Mouse (Mus musculus) layer of hippocampus, adult 2 months (tissue): ENCODE data around the gene Slc7a15. TPM values are rescaled to one million over a fixed set of nuclear protein-coding genes. Genes with fewer than 3 reads are reported as not detected.
"Not testable (repeated sequence)": the region's sequence is repeated elsewhere in the genome, so short reads cannot be mapped to it uniquely, and the experiment has no call there.

ENCODE experiments used
- DNase-seq, 2 experiments: peaks; one replicate each; pipeline ENCODE4 v3.0.0; 2022; ENCODE audit warnings: low spot score in 2 of 2
- H3K27ac ChIP-seq: fragments of 200-600 bp; 2 replicates; pipeline ENCODE4 v1.8.1; 2022
- H3K4me3 ChIP-seq: fragments of 200-600 bp; 2 replicates; pipeline ENCODE4 v1.8.1; 2022; ENCODE audit warnings: mild to moderate bottlenecking
- CTCF ChIP-seq: fragments of 200-600 bp; conservative IDR thresholded peaks from 2 replicates; pipeline ENCODE4 v1.8.1; 2022; ENCODE audit warnings: antibody characterized with exemption, mild to moderate bottlenecking, moderate library complexity
- long read RNA-seq, 2 experiments: library from polyadenylated mRNA; stranded (forward); transcript quantifications; one replicate each; pipeline ENCODE4 v2.0.0; 2021; ENCODE audit warnings: borderline mapping rate in 2 of 2
- total RNA-seq, 2 experiments: library from RNA; stranded (reverse); gene quantifications; 2 replicates each; pipeline ENCODE4 v1.2.3; 2021

The Slc7a15 gene
- total RNA-seq = not detected
- long read RNA-seq, experiment 1 = 0 reads
- long read RNA-seq, experiment 2 = 0 reads

DNA sequence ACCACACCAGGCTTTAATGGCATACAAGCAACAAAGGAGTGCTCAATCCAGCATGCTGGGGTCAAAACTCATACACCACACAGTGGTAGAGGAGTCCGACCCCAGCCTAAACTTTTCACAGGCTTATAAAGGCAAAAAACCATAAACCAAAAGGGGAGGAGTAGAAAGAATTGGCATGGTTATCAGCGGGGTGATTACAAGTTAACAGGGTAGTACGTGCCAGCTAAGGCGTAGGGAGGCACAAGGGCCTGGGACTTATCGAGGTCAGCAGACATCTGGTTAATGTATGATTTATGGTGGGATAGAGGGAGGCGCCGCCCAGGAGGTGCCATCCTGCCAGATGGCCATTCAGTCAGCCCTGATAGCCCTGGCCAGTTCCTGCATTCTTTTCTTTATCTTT lies at the start of gene Slc7a15:
Gene Slc7a15 (minus strand): TSS at position 101 of the 400 bp plus-strand sequence.
- H3K27ac ChIP-seq, H3K4me3 ChIP-seq, DNase-seq: not testable (repeated sequence)

- H3K27ac ChIP-seq, H3K4me3 ChIP-seq: not testable (repeated sequence)
Measured at GRCm38 (mm10) chr12:8648211-8648610, 49.3 kb upstream of the Slc7a15 start.

DNA sequence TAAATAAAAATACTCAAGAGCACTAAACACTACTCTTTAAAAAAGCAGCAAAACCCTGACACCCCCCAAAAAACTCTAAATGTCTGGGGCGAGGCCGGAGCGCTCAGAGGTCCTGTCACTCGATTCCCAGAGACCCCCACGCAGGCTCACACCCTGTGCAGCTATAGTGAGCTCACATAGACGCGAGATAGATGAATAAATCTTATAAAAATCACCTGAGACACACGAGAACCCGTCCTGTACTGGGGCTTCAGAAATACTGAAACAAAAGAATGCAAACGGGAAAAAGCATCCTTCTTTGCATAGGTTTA lies 42.5 kb upstream of the Slc7a15 start:
- peak overlapping the region; percentile 100 for H3K27ac ChIP-seq
- no peak for DNase-seq
- H3K4me3 ChIP-seq = peak overlapping the region; percentile 99
- TF ChIP-seq CTCF = no peak

More at GRCm38 (mm10) chr12:8648211-8648610, 49.3 kb upstream of the Slc7a15 start:
- DNase-seq = not testable (repeated sequence)

GRCm38 (mm10) chr12:8640711-8641424 lies 42.0 kb upstream of the Slc7a15 start:
- Histone ChIP-seq H3K27ac (peak overlapping the region; percentile 100), H3K4me3 (peak overlapping the region; percentile 99)
- DNase-seq = peak; percentile 97 to 99
- peak; percentile 37 for TF ChIP-seq CTCF

DNA sequence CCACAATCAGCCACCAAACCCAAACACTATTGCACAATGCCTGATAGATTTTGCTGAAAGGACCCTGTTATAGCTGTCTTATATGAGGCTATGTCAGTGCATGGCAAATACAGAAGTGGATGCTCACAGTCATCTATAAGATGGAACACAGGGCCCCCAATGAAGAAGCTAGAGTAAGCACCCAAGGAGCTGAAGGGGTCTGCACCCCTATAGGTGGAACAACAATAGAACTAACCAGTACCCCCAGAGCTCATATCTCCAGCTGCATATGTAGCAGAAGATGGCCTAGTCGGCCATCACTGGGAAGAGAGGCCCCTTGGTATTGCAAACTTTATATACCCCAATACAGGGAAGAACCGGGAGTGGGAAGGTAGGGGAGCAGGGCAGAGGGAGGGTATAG lies 41.3 kb upstream of the Slc7a15 start:
- DNase-seq = not testable (repeated sequence)
- peak overlapping the region; percentile 100 for H3K27ac ChIP-seq
- peak overlapping the region; percentile 99 for H3K4me3 ChIP-seq

- not testable (repeated sequence) for H3K27ac ChIP-seq, H3K4me3 ChIP-seq
- DNase-seq = peak; percentile 59 to 83
- peak; percentile 83 for TF ChIP-seq CTCF
Measured at GRCm38 (mm10) chr12:8638411-8639087, 39.7 kb upstream of the Slc7a15 start.

DNA sequence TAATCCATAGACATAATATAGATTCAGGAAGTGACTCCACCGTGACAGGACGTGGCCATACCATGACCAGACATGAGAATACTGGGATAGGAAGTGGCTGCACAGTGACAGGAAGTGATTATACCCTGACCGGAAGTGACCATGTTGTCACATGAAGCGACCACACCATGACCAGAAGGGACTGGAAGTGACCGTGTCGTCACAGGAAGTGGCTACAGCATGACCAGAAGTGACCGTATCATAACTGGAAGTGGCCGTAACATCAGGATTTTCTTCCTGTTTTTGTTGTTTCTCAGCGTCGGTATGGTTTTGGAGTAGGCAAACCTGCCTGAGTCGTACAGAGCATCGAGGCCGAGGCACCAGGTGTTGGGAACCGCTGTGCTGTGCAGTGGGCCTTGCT lies 38.1 kb upstream of the Slc7a15 start:
- DNase-seq = no peak
- no peak overlapping the region for H3K4me3 ChIP-seq
- TF ChIP-seq CTCF = no peak
- no peak overlapping the region for H3K27ac ChIP-seq

- H3K27ac ChIP-seq = no peak overlapping the region
- DNase-seq = no peak
- no peak overlapping the region for H3K4me3 ChIP-seq
- no peak for TF ChIP-seq CTCF
Measured at GRCm38 (mm10) chr12:8635546-8635945, 36.7 kb upstream of the Slc7a15 start.

DNA sequence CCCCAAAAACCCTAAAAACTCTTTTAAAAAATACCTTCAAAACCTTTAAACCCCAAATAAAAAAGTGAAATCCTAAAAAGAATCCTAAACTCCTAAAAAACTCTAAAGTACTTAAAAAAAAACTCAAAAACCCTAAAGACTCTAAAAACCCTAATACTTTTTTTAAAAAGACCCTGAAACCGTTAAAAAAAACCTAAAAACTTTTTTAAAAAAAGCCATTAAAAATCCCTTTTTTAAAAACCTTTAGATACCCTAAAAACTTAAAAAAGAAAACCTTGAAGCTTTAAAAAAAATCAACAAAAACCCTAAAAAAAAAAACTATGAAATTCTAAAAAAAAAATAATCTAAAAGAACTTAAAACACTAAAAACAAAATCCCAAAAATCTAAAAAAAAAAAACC lies 35.4 kb upstream of the Slc7a15 start:
- H3K4me3 ChIP-seq = no peak overlapping the region
- TF ChIP-seq CTCF = no peak
- DNase-seq = no peak
- no peak overlapping the region for H3K27ac ChIP-seq

- DNase-seq = no peak
- TF ChIP-seq CTCF = no peak
- no peak overlapping the region for H3K4me3 ChIP-seq
- H3K27ac ChIP-seq = no peak overlapping the region
Measured at GRCm38 (mm10) chr12:8632737-8633365, 34.0 kb upstream of the Slc7a15 start.

- DNase-seq = no peak
- Histone ChIP-seq H3K4me3 (no peak overlapping the region), H3K27ac (no peak overlapping the region)
- no peak for TF ChIP-seq CTCF
Measured at GRCm38 (mm10) chr12:8631691-8632090, 32.8 kb upstream of the Slc7a15 start.

DNA sequence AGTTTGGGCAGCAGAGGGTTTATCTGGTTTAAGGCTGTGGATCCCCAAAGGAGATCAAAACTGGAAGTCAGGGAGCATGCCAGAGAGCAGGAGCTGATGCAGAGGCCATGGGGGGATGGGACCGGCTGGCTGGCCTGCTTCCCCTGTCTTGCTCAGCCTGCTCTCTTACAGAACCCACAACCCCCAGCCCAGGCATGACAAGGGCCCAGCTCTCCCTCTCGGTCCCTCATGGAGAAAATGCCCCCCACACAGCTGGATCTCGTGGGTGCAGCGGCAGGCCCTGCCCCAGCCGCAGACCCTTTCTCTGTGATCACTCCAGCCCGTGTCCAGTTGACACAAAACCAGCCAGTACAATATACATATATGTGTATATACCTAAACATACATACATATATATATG lies 30.7 kb upstream of the Slc7a15 start:
- Histone ChIP-seq H3K4me3 (no peak overlapping the region), H3K27ac (no peak overlapping the region)
- no peak for DNase-seq
- TF ChIP-seq CTCF = no peak

GRCm38 (mm10) chr12:8620678-8621018 lies 21.8 kb upstream of the Slc7a15 start:
- TF ChIP-seq CTCF = no peak
- H3K4me3 ChIP-seq = no peak overlapping the region
- H3K27ac ChIP-seq = no peak overlapping the region
- DNase-seq = no peak
